Comparison of ENCODE assay signal across 8 mouse cellular contexts in genomic region chr11:75530325-75530724, GRCm38 (mm10). TPM values are rescaled to one million over a fixed set of nuclear protein-coding genes. Genes with fewer than 3 reads are reported as not detected.
DNase-seq lines count a peak whose midpoint lies in the region; ATAC-seq and TF ChIP-seq lines count a peak whose summit lies in the region.

No protein-coding gene starts in this region.

- peak; percentile 95 for DNase-seq in CD4-positive, CD25-positive, alpha-beta regulatory T cell, adult 2 months (ENCODE audit: low read depth, low spot score)
- DNase-seq in c-Kit-positive CD71-negative TER-119-negative erythroid progenitor cells, embryonic 14.5 days (ENCODE audit: low read depth) = peak; percentile 88
- DNase-seq in forebrain, embryonic 10.5 days (ENCODE audit: extremely low spot score, low spot score) = peak; percentile 97
- peak; percentile 94 for DNase-seq in kidney, postnatal 14 days
- DNase-seq in liver, embryonic 14.5 days (ENCODE audit: low read depth in 3 of 3, low spot score in 3 of 3) = peak; percentile 71 to 81 (median 72)
- DNase-seq in neural tube, embryonic 10.5 days (ENCODE audit: extremely low spot score, low spot score) = peak; percentile 100

- H3K4me3 ChIP-seq in forebrain, embryonic 10.5 days = peak overlapping the region; percentile 81
- H3K4me3 ChIP-seq in heart, embryonic 15.5 days = peak overlapping the region; percentile 59
- H3K4me3 ChIP-seq in liver, embryonic 14.5 days (ENCODE audit: insufficient read depth in 1 of 2, low read depth in 2 of 2, low read length in 2 of 2) = peak overlapping the region; percentile 80
- H3K4me3 ChIP-seq in stomach, embryonic 15.5 days (replicated peaks) = peak overlapping the region; percentile 58

- WGBS in forebrain, embryonic 10.5 days = 0% methylated on average over 10 of the region's 10 CpGs
- WGBS in heart, embryonic 15.5 days = under 1% methylated on average over 10 of the region's 10 CpGs
- 0% methylated on average over 10 of the region's 10 CpGs for WGBS in liver, embryonic 14.5 days (ENCODE audit: insufficient replicate concordance)
- WGBS in stomach, embryonic 15.5 days = under 1% methylated on average over 10 of the region's 10 CpGs

- H3K9ac ChIP-seq in heart, embryonic 15.5 days = peak overlapping the region; percentile 58
- H3K9ac ChIP-seq in liver, embryonic 14.5 days (replicated peaks) = peak overlapping the region; percentile 92
- H3K9ac ChIP-seq in stomach, embryonic 15.5 days = peak overlapping the region; percentile 64; the same call in 1 of the 2 replicates

- TF ChIP-seq EP300 in liver, embryonic 14.5 days (IDR thresholded peaks at IDR 0.05; ENCODE audit: low read depth) = no peak

- H3K4me2 ChIP-seq in heart, embryonic 15.5 days = peak overlapping the region; percentile 93
- peak overlapping the region; percentile 97 for H3K4me2 ChIP-seq in liver, embryonic 14.5 days (ENCODE audit: low read depth)
- peak overlapping the region; percentile 98 for H3K4me2 ChIP-seq in stomach, embryonic 15.5 days

- TF ChIP-seq CTCF in liver, embryonic 14.5 days (IDR thresholded peaks at IDR 0.05; ENCODE audit: low read depth) = peak; percentile 100

- peaks cover 14% of the 10 kb centered on the region for H3K27me3 ChIP-seq in forebrain, embryonic 10.5 days (ENCODE audit: poor library complexity, severe bottlenecking)
- H3K27me3 ChIP-seq in heart, embryonic 15.5 days = no peaks in the 10 kb centered on the region
- peaks cover 2% of the 10 kb centered on the region; the same call in 1 of the 2 replicates for H3K27me3 ChIP-seq in liver, embryonic 14.5 days (ENCODE audit: control insufficient read depth, insufficient read depth, low read length)
- no peaks in the 10 kb centered on the region for H3K27me3 ChIP-seq in stomach, embryonic 15.5 days (replicated peaks)

- no peaks in the 10 kb centered on the region for H3K36me3 ChIP-seq in forebrain, embryonic 10.5 days (replicated peaks)
- H3K36me3 ChIP-seq in heart, embryonic 15.5 days = no peaks in the 10 kb centered on the region
- H3K36me3 ChIP-seq in liver, embryonic 14.5 days (replicated peaks; ENCODE audit: control insufficient read depth, insufficient read depth, low read depth) = no peaks in the 10 kb centered on the region
- no peaks in the 10 kb centered on the region for H3K36me3 ChIP-seq in stomach, embryonic 15.5 days

- 0 out of 2 replicates have a peak, but pooled peaks have one; percentile 48 for ATAC-seq in heart, embryonic 15.5 days (replicated peaks; ENCODE audit: insufficient number of reproducible peaks, insufficient read depth, low FRiP score, low read depth)
- peak; percentile 42; the same call in 1 of the 2 replicates for ATAC-seq in liver, embryonic 14.5 days (ENCODE audit: insufficient read depth)
- peak; percentile 42; the same call in 1 of the 2 replicates for ATAC-seq in stomach, embryonic 15.5 days (ENCODE audit: insufficient read depth, low FRiP score, low read depth)

- peaks cover 33% of the 10 kb centered on the region for H3K4me1 ChIP-seq in forebrain, embryonic 10.5 days
- H3K4me1 ChIP-seq in heart, embryonic 15.5 days (replicated peaks) = peaks cover 13% of the 10 kb centered on the region
- peaks cover 5 to 12% of the 10 kb centered on the region in 2 experiments for H3K4me1 ChIP-seq in liver, embryonic 14.5 days (replicated peaks; ENCODE audit: control insufficient read depth in 2 of 2, insufficient read depth in 2 of 2, low read length in 1 of 2)
- H3K4me1 ChIP-seq in stomach, embryonic 15.5 days = peaks cover 14% of the 10 kb centered on the region

- peak overlapping the region; percentile 95 for H3K27ac ChIP-seq in forebrain, embryonic 10.5 days
- no peak overlapping the region for H3K27ac ChIP-seq in heart, embryonic 15.5 days
- no peak overlapping the region for H3K27ac ChIP-seq in liver, embryonic 14.5 days
- H3K27ac ChIP-seq in stomach, embryonic 15.5 days = peak overlapping the region; percentile 45; the same call in 1 of the 2 replicates

- H3K9me3 ChIP-seq in forebrain, embryonic 10.5 days = no peaks in the 10 kb centered on the region
- no peaks in the 10 kb centered on the region for H3K9me3 ChIP-seq in heart, embryonic 15.5 days (replicated peaks)
- no peaks in the 10 kb centered on the region for H3K9me3 ChIP-seq in liver, embryonic 14.5 days (ENCODE audit: control insufficient read depth, low read length)
- no peaks in the 10 kb centered on the region for H3K9me3 ChIP-seq in stomach, embryonic 15.5 days

RNA-seq across cellular contexts. Expression of gene Slc43a2, which starts 1.2 kb away (rescaled TPM):
- 5.5 and 6.1 TPM in 2 replicates for polyA plus RNA-seq in forebrain, embryonic 10.5 days (2016; fragmentation: Nextera tagmentation; extraction: Ambion mirVana)
- 2.6 and 5.1 TPM in 2 replicates for polyA plus RNA-seq in heart, embryonic 15.5 days (2015; fragmentation: Nextera tagmentation; extraction: Ambion mirVana)
- polyA plus RNA-seq in liver, embryonic 14.5 days (2012; rRNA removed) = 2.7 and 3.0 TPM in 2 replicates
- polyA plus RNA-seq in liver, embryonic 14.5 days (2014; fragmentation: Nextera tagmentation; extraction: Ambion mirVana) = 2.4 and 2.8 TPM in 2 replicates
- 4.9 and 6.3 TPM in 2 replicates for polyA plus RNA-seq in stomach, embryonic 15.5 days (2015; fragmentation: Nextera tagmentation; extraction: Ambion mirVana)

RNA-seq across cellular contexts. Expression of gene Scarf1, which starts 17.0 kb away (rescaled TPM):
- polyA plus RNA-seq in forebrain, embryonic 10.5 days (2016; fragmentation: Nextera tagmentation; extraction: Ambion mirVana) = 5.1 and 5.4 TPM in 2 replicates
- polyA plus RNA-seq in heart, embryonic 15.5 days (2015; fragmentation: Nextera tagmentation; extraction: Ambion mirVana) = 10.4 and 13.0 TPM in 2 replicates
- 2.4 and 2.6 TPM in 2 replicates for polyA plus RNA-seq in liver, embryonic 14.5 days (2012; rRNA removed)
- polyA plus RNA-seq in liver, embryonic 14.5 days (2014; fragmentation: Nextera tagmentation; extraction: Ambion mirVana) = 1.1 and 2.0 TPM in 2 replicates
- 6.3 and 7.1 TPM in 2 replicates for polyA plus RNA-seq in stomach, embryonic 15.5 days (2015; fragmentation: Nextera tagmentation; extraction: Ambion mirVana)

RNA-seq across cellular contexts. Expression of gene Rilp, which starts 20.4 kb away (rescaled TPM):
- 0.15 and 0.26 TPM in 2 replicates for polyA plus RNA-seq in forebrain, embryonic 10.5 days (2016; fragmentation: Nextera tagmentation; extraction: Ambion mirVana)
- polyA plus RNA-seq in heart, embryonic 15.5 days (2015; fragmentation: Nextera tagmentation; extraction: Ambion mirVana) = 7.7 and 9.2 TPM in 2 replicates
- 1.6 and 1.7 TPM in 2 replicates for polyA plus RNA-seq in liver, embryonic 14.5 days (2012; rRNA removed)
- 2.0 and 2.4 TPM in 2 replicates for polyA plus RNA-seq in liver, embryonic 14.5 days (2014; fragmentation: Nextera tagmentation; extraction: Ambion mirVana)
- polyA plus RNA-seq in stomach, embryonic 15.5 days (2015; fragmentation: Nextera tagmentation; extraction: Ambion mirVana) = 1.0 and 1.1 TPM in 2 replicates

RNA-seq across cellular contexts. Expression of gene Prpf8, which starts 43.7 kb away (rescaled TPM):
- polyA plus RNA-seq in forebrain, embryonic 10.5 days (2016; fragmentation: Nextera tagmentation; extraction: Ambion mirVana) = 77.5 and 78.7 TPM in 2 replicates
- 24.8 and 37.1 TPM in 2 replicates for polyA plus RNA-seq in heart, embryonic 15.5 days (2015; fragmentation: Nextera tagmentation; extraction: Ambion mirVana)
- polyA plus RNA-seq in liver, embryonic 14.5 days (2012; rRNA removed) = 34.2 and 38.1 TPM in 2 replicates
- polyA plus RNA-seq in liver, embryonic 14.5 days (2014; fragmentation: Nextera tagmentation; extraction: Ambion mirVana) = 34.2 and 42.2 TPM in 2 replicates
- 49.9 and 58.6 TPM in 2 replicates for polyA plus RNA-seq in stomach, embryonic 15.5 days (2015; fragmentation: Nextera tagmentation; extraction: Ambion mirVana)

RNA-seq across cellular contexts. Expression of gene Pitpna, which starts 57.6 kb away (rescaled TPM):
- polyA plus RNA-seq in forebrain, embryonic 10.5 days (2016; fragmentation: Nextera tagmentation; extraction: Ambion mirVana) = 59.2 and 61.9 TPM in 2 replicates
- 63.4 and 75.2 TPM in 2 replicates for polyA plus RNA-seq in heart, embryonic 15.5 days (2015; fragmentation: Nextera tagmentation; extraction: Ambion mirVana)
- polyA plus RNA-seq in liver, embryonic 14.5 days (2012; rRNA removed) = 18.1 and 25.5 TPM in 2 replicates
- polyA plus RNA-seq in liver, embryonic 14.5 days (2014; fragmentation: Nextera tagmentation; extraction: Ambion mirVana) = 32.3 and 35.4 TPM in 2 replicates
- polyA plus RNA-seq in stomach, embryonic 15.5 days (2015; fragmentation: Nextera tagmentation; extraction: Ambion mirVana) = 82.4 and 83.4 TPM in 2 replicates

Comparison
In these comparisons a context has a peak if more than half of its experiments do, and no peak if none do; other contexts are left out.
1. H3K27ac ChIP-seq: peak in forebrain, embryonic 10.5 days (single experiment) and stomach, embryonic 15.5 days (single experiment); none in heart, embryonic 15.5 days (single experiment) and liver, embryonic 14.5 days (single experiment).
2. Peak in every context shown above with its lines, with median percentiles within 50 percentile points of each other: DNase-seq, H3K4me3 ChIP-seq, ATAC-seq, H3K4me2 ChIP-seq and H3K9ac ChIP-seq.